Mouse (Mus musculus) thymus, adult 2 months (tissue): ENCODE measurements around the gene Oxtr.

Experiments used
- CTCF ChIP-seq: fragments of 200-500 bp; IDR thresholded peaks from 2 replicates; pipeline ENCODE4 v1.5.1; 2012; ENCODE audit warnings: mild to moderate bottlenecking, control low read depth, low read length, moderate library complexity, borderline replicate concordance; ENCODE audit not compliant: control insufficient read depth, poor library complexity, insufficient read depth; ENCODE audit errors: extremely low read depth
- POLR2A ChIP-seq: fragments of 200-500 bp; IDR thresholded peaks from 2 replicates; pipeline ENCODE4 v1.6.1; 2012; ENCODE audit warnings: mild to moderate bottlenecking, low read length, control low read depth, moderate library complexity; ENCODE audit not compliant: control insufficient read depth, poor library complexity, insufficient read depth; ENCODE audit errors: extremely low read depth

DNA sequence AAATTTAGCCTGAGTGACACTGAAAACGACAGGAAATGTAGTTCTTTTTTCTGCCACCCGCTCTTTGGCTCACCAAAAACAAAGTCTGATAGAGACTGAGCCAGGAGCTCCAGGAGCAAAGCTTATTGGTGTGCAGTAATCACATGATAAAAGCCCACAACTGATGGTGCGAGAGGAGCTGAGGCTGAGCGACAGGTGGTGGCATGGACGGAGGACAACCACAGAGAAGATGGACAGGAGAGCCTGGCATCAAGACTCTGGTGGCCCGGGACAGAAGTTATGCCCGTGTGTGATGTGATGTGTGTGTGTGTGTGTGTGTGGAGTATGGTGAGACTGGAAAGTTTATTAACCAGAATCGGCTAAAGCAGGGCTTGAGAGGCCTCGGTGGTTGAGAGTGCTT lies 3.6 kb upstream of the Oxtr start:
- no peak for TF ChIP-seq POLR2A
- TF ChIP-seq CTCF: no peak
